In the genomic region with DNA sequence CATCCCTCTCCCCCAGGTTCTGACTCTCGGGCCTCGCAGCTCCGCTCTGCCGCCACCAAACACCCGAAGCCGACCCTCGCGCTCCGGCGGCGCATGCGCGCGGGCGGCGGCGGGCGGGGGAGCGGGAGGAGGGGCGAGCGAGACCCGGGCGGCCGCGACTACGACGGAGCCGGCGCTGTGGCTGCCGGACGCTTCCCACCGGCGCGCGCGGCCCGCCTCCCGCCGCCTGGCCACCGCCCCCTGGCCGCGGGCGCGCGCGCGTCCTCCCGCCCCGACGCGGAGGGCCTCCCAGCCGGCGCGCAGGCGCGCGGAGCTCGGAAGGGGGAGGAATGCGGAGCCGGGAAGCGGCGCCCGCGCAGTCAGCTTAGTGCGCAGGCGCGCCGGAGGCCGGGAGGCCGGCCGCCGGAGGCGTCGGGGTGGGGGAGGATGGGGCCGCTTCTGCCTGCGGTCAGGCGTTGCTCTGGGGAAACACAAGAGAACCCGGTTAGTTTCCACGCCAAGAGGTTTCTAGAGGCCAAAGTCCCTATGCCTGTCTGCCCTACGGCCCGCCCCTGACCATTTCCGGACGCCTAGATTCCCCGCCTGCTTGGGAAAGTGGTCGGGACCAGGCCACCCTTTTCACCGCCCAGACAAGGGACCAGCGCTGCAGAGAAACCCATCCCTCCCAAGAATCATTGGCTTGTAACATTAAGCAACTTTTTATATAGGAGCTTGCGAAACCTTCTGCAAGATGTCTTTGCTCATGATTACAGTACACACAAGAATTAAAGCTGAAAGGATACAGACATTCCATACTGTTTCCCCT, we compare ENCODE assay signal across 8 mouse cellular contexts. TPM values are rescaled to one million over a fixed set of nuclear protein-coding genes. Genes with fewer than 3 reads are reported as not detected.
DNase-seq lines count a peak whose midpoint lies in the region; ATAC-seq and TF ChIP-seq lines count a peak whose summit lies in the region.

A gene (minus strand): TSS at position 190 of the 805 bp plus-strand sequence.

- peak within 1 kb of the TSS; percentile 98 for H3K9ac ChIP-seq in hindbrain, embryonic 12.5 days

- no peaks in the 10 kb centered on the region for H3K36me3 ChIP-seq in hindbrain, embryonic 12.5 days

- peak within 1 kb of the TSS; percentile 99 for H3K4me3 ChIP-seq in hindbrain, embryonic 12.5 days

- no peaks in the 10 kb centered on the region for H3K27me3 ChIP-seq in Patski
- H3K27me3 ChIP-seq in hindbrain, embryonic 12.5 days: no peaks in the 10 kb centered on the region

- POLR2A ChIA-PET in Patski (lab: Charles Lee): interaction anchor here (0.6 to 1.4 kb wide), 3 partner anchors 10 to 467 kb away, joined by 3 to 5 read pairs (median 4); no protein-coding TSS in a partner anchor

- H3K27ac ChIP-seq in hindbrain, embryonic 12.5 days: peak within 1 kb of the TSS; percentile 97

- WGBS in hindbrain, embryonic 12.5 days: under 1% methylated on average over 42 of the region's 88 CpGs

- H3K9me3 ChIP-seq in hindbrain, embryonic 12.5 days (replicated peaks): no peaks in the 10 kb centered on the region

- no peak for TF ChIP-seq CTCF in Patski (IDR thresholded peaks at IDR 0.05)

- CTCF ChIA-PET in Patski (lab: Charles Lee): interaction anchor here (0.7 kb wide), 1 partner anchor 8 kb away, joined by 3 read pairs; no protein-coding TSS in a partner anchor

- peak; percentile 78 for ATAC-seq in Patski
- peak; percentile 82 for ATAC-seq in hindbrain, embryonic 12.5 days (ENCODE audit: low FRiP score)

- in situ Hi-C loops in Patski (cut with MboI; ENCODE audit: low pct_unique_long_range_greater_than_20kb): no loop called here

- H3K4me1 ChIP-seq in hindbrain, embryonic 12.5 days: peaks cover 39% of the 10 kb centered on the region

- peak; percentile 73 for DNase-seq in Patski (ENCODE audit: low read depth, low spot score)
- DNase-seq in cerebellum, postnatal 10 days: peak; percentile 95 to 97
- peak; percentile 88 to 91 for DNase-seq in frontal cortex, postnatal 10 days (ENCODE audit: low spot score in 2 of 2)
- peak; percentile 91 to 93 for DNase-seq in layer of hippocampus, postnatal 36 days
- peak; percentile 94 for DNase-seq in lung, postnatal 25 days (ENCODE audit: low spot score)
- peak; percentile 95 for DNase-seq in retina, adult 2 months (ENCODE audit: low read depth, low spot score)
- DNase-seq in thymus, postnatal 25 days: peak; percentile 94

- peak within 1 kb of the TSS; percentile 84 for H3K4me2 ChIP-seq in hindbrain, embryonic 12.5 days (replicated peaks)

RNA-seq across cellular contexts. Expression of the gene that starts here (rescaled TPM):
- 31.8 TPM for polyA plus RNA-seq in Patski (2021)
- polyA plus RNA-seq in hindbrain, embryonic 12.5 days (2016; fragmentation: Nextera tagmentation; extraction: Ambion mirVana): 21.7 and 23.7 TPM in 2 replicates
- total RNA-seq in layer of hippocampus, postnatal 36 days (2021): 10 to 100 TPM; 55.3 to 66.7 TPM

Comparison
In these comparisons a context has a peak if more than half of its experiments do, and no peak if none do; other contexts are left out.
1. Peak in every context shown above with its lines: DNase-seq, ATAC-seq, H3K4me3 ChIP-seq and H3K27ac ChIP-seq.